Mouse (Mus musculus) testis, postnatal 14 days (tissue): ENCODE results near the gene Leap2.
A peak's percentile ranks its signal among the peaks of the same experiment; 100 is the strongest.

ENCODE experiments used
- DNase-seq: peaks from one replicate; pipeline ENCODE4 v3.0.0; 2021; ENCODE audit warnings: low spot score

The Leap2 gene

DNA sequence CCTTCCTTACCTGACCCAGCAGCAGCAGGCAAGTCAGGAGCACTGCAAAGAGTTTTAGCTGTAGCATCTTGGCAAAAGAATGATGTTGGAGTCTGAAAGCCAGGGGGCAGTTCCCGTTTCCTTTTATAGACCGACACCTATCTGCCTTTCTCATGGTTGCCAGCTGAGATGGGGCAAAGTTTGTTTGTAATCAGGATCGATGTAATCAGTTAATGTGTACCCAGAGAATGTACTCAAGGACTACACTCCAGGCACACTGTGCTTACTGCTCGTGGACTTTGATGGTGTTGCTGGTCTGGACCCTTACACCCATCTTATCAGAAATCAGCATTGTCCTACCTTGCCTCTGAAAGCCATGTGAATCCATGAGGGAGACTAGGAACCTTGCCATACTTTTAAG is at the start of gene Leap2:
Gene Leap2 (minus strand): TSS at position 135 of the 400 bp plus-strand sequence.
- DNase-seq = no peak

- DNase-seq = no peak
Observed at GRCm38 (mm10) chr11:53472709-53473108, 49.7 kb upstream of the Leap2 start.

DNA sequence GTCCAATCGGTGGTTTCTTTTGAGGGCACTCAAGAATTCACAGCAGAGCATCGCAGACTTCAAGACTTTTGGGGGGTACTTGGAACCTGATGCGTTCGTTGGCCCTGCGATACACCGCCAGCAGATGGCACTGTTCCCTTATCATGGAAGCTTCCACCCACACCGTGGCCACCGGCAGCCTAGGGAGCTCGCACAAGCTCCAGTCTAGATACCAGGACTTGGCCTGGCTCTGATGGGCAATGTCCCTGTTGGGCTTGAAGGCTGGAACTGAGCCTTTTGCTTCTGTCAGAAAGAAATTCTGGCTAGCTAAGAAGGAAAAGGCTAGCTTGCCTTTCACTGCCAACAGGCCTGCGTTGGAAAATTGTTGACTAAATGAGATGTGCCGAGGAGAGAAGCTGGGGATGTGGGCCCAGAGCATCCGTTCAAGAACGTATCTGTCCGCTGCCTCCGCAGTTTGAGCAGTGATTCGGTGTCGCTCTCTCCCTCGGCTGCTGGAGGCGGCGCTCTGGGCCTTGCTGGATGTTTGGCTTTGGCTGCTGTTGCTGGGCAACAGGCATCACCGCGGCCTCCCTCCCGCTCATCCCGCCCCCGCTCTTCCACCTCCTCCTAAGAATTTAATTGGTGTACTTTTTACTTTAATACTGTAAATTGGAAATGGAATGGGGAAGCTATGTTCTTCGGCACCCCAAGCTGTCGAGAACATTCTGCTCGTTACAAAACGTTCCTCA is 47.2 kb upstream of the Leap2 start, which contains the start of gene Gm9837:
Gene Gm9837 (minus strand): TSS at position 512 of the 728 bp plus-strand sequence.
- peak; percentile 82 for DNase-seq

DNA sequence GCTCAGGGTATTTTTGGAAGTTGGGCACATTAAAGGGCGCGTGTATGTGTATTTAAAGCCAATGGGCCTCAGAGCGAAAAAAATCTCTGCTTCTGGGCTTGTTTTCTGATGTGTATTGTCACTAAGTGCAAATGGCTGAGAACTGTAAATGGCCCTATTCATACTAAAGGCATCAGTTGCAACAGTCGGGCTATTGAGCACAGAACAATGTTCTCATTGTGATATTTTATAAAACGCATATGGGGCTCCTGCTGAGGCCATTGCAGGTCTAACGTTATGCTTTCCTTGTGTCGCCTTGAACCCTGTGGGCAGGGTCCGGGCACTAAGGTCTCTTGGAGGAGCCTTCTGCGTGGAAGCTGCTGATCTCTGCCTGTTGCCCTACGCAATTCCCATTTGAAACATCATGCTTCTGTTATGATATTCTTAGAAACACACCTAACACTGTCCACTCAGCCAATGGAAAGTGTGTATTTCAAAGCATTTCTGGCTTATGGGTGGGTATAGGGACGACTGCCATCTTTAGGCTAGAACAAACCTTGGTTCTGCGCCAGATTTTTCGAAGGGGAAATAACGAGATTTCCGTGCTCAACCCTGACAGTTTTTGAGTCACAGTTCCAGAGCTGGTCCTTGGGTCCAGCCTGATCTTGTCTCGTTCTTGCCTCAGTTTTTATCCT is 46.5 kb upstream of the Leap2 start:
- DNase-seq = no peak

DNA sequence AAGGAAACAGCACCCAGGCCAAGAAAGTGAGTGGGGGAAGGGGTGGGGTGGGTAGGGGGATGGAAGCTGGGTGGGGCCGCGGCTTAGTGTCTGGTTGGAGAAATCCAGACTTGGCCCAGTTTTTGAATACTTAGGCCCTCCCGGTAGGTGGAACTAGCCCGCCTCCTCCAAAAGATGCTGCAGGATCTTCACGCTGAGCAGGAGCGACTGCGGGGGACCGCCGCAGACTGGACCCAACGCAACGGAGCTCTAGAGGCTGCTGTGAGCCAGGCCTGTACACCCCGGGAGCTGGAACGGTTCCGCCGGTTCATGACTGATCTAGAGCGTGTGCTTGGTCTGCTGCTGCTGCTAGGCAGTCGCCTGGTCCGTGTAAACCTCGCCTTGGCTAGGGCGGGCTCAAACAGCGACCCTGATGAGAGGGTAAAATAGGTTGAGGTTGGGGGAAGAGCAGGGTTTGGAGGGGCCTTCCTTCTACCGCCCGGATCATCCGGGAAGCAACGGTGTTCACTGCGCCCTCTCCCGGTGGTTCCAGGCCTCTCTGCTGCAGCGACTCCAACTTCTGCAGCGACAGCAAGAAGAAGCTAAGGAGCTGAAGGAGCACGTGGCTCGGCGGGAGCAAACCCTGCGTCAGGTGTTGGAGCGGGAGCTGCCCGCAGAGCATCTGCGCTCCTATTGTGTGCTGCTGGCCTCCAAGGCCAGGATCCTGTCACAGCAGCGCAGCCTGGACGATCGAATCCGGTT is 43.4 kb upstream of the Leap2 start:
- peak; percentile 68 for DNase-seq

DNA sequence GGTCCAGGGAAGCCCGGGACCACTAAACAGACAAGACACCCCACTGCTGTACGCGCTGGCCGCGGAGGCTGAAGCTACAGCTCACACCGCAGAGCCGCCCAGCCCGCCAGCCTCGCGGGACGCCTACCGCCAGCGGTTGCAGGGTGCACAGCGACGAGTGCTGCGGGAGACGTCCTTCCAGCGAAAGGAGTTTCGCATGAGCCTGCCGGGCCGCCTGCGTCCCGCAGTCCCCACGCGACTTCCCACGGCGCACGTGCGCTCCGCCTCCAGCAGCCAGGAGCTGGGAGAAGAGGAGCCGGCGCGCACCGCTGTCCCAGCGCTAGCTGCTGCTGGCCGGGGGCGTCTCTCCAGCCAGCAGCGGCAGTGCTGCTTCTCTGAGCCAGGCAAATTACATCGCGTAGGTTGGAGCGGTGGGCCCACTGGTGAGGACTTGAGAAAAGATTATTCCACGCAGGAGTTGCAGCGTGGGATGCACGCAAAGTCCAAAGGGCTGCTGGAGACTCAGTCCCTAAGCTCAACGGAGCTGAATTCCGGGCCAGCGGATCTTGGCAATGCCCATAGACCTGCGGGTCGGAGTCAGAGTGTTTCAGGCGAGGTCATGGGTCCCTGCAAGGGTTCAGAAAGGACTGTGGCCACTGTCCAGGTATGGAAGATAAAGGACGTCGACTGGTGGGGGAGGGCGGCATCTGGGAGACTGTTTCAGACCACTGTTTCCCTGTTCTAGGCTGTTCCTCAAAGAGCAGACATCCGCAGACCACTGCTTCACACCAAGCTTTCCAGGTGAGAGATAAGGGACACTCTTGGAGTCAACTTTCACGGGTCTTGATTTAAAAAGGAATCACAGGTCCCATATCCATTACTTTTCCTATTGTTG is 40.8 kb upstream of the Leap2 start:
- no peak for DNase-seq

DNA sequence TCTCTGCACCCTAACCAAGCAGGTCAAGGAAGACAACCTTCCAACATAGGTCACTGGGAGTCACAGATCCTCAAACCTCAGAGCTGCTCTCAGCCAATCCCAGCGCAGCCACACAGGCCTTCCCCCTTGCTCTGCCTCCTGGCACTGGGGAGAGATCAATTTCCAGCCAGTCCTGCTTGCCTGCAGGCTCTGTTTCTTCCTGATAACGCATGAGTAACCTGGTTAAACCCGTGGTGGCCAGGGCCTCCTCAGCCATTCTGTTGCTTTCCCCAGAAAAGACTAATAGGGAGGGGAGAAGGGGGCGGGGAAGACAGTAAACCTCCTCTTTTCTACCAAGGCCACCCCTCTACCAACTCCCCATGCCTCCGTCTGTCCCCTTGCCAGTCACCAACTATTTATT is 38.8 kb upstream of the Leap2 start:
- DNase-seq = no peak

DNA sequence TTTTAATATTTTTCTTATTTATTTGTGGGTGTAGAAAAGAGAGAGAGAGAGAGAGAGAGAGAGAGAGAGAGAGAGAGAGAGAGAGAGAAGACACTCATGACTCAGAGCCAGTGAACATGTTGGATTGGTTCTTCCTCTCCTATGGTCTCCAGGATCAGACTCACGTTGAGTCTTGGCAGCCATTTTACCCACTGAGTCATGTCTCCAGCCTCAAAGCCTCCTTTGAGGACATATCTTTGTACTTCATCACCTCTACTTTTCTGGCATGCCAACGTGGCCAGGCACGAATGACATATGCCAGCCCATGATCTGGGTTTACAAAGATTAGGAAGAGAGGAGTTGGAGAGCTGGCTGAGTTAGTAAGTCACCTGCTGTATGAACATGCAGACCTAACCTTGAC is 37.2 kb upstream of the Leap2 start:
- DNase-seq = no peak

DNA sequence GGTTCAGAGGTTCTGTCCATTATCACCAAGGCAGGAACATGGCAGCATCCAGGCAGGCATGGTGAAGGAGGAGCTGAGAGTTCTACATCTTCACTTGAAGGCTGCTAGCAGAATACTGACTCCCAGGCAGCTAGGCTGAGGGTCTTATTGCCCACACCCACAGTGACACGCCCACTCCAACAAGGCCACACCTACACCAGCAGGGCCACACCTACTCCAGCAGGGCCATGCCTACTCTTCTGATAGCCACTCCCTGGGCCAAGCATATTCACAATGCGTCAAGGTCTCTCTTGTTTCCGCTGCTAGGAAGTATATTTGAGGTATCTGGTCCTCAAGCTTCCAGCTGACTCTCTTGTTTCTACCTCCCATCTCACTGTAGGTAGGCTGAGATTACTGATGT is 36.0 kb upstream of the Leap2 start:
- no peak for DNase-seq

GRCm38 (mm10) chr11:53457372-53457954 is 34.5 kb upstream of the Leap2 start:
- DNase-seq = no peak

- no peak for DNase-seq
Observed at GRCm38 (mm10) chr11:53456474-53457371, 33.8 kb upstream of the Leap2 start, which contains the start of the genes Gm10447 and Shroom1. Gene Gm10447, minus strand, starts transcription at chr11:53457110. Gene Shroom1, plus strand, starts transcription at chr11:53457205.

DNA sequence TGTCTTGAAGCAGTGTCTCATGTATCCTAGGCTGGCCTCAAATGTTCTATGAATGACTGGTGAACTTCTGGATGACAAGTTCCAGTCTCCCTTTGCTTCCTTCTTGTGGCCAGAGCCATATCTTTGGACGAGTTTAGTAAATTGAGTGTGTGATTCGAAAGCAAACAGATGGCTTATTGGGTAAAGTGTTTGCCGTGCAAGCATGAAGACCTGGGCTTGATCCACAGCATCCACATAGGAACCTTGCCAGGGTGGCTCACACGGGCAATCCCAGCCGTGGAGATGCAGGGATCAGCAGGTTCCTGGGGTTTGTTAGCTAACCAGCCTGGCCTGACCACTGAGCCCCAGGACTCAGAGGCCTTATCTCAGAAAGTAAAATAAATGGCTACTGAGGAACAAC is 30.1 kb upstream of the Leap2 start:
- no peak for DNase-seq

GRCm38 (mm10) chr11:53452396-53452795 is 29.4 kb upstream of the Leap2 start:
- DNase-seq = no peak

DNA sequence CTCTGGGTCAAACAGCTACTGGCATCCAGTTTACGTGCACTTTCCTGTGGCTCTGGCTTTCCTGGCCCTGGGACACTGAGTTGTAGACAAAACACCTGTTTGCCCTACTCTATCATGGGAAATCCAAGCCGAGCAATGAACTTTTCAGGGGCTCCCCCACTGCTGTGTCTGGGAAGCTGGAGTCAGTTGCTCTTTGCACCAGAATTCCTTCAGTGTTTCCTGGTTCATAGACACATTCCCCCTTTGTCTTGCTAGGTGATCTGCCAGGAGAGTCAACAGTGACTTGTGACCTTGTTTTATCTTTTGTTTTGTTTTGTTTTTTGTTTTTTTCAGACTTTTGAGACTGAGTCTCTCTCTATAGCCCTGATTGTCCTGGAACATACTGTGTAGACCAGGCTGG is 28.4 kb upstream of the Leap2 start:
- DNase-seq = no peak

DNA sequence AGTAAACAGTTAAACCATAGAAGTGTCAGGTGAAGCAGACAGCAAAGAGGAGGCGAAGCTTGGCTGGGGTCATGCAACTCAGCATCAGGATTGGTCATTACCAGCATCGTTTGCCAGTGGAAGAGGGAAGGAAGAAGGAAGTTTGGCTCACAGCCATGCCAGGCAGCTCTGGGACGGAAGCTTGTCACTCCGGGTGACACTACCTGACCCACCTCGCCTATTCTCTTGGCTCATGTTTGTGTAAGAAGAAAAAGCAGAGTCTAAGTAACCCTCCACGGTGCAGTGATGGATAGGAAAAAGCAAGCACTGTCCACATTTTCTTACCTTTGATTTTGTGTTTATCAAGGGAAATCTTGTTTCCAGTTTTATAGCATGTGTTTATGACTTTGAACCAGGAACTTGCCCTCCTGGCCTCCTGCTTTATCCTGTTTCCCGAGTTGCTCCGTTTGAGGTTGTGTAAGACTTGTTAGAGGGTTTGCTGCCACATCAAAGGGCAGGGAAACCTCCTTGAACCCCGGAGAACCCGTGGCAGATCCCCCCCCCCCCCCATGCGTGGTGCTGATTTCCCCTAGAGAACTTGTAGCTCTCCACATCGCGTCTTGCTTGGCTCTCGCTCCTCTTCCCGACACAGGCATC is 27.2 kb upstream of the Leap2 start:
- no peak for DNase-seq

GRCm38 (mm10) chr11:53448529-53448928 is 25.6 kb upstream of the Leap2 start:
- no peak for DNase-seq

- no peak for DNase-seq
Observed at GRCm38 (mm10) chr11:53447996-53448395, 25.0 kb upstream of the Leap2 start.

DNA sequence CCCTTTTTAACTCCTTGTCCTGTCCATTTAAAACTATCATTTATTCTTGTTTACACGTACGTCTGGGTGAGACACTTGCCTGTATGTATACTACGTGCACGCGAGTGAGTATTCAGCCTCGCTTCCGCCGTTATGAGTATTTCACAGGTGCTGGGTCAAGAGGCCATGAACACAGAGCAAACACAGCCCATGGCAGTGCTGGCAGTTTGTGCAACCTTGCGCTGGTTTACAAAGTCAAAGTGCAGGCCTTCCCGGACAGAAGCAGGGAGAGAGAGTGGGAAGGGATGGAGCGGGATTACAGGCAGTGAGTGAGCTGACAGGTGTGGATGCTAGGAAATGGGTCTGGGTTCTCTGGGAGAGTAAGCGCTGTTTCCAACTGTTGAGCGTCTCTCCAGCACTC is 23.2 kb upstream of the Leap2 start:
- no peak for DNase-seq

DNA sequence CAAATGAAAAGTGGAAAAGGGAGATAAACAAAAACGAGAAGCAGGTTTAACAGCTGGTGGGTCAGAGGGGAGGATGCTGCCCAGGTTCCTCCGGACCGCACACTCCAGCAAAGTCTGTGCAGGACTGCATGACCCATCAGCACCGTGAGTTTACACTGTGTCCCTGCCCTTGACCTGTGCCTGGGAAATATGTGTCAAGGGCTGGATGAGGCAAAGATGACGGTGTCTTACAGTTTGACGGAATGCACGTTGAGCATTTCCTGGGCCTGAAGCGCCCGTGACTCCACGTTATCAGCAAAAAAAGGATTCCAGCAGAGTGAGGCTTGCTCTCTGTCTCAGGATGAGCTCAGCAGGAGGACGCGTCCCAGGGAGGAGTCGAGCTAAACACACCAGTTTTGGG is 22.6 kb upstream of the Leap2 start:
- DNase-seq = no peak

DNA sequence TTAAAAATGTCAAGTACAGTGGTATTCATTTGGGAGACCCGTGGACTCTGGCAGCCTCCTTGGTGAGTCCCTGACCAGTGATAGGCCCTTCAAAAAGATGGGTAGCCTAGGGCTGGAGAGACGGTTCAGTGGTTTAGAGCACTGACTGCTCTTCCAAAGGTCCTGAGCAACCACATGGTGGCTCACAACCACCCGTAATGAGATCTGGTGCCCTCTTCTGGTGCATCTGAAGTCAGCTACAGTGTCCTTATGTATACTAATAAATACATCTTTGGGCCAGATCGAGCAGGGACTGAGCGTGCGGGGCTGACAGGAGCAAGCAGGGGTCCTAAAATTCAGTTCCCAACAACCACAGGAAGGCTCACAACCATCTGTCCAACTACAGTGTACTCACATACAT is 20.9 kb upstream of the Leap2 start:
- DNase-seq = no peak
